Mouse (Mus musculus) natural killer cell, adult 2 months (primary cell): ENCODE measurements around the gene Manba.
"Not testable (repeated sequence)": the region's sequence is repeated elsewhere in the genome, so short reads cannot be mapped to it uniquely, and the experiment has no call there.

Source experiments
- DNase-seq, 2 experiments: peaks; one replicate each; pipeline ENCODE4 v3.0.0; 2022; ENCODE audit warnings: low spot score in 2 of 2

Gene Manba

GRCm38 (mm10) chr3:135485128-135485899 is at the start of gene Manba:
Gene Manba (plus strand): TSS chr3:135485611.
- DNase-seq = peak; percentile 55 to 63

GRCm38 (mm10) chr3:135436901-135437616 is 48.4 kb upstream of the Manba start:
- DNase-seq = no peak

DNA sequence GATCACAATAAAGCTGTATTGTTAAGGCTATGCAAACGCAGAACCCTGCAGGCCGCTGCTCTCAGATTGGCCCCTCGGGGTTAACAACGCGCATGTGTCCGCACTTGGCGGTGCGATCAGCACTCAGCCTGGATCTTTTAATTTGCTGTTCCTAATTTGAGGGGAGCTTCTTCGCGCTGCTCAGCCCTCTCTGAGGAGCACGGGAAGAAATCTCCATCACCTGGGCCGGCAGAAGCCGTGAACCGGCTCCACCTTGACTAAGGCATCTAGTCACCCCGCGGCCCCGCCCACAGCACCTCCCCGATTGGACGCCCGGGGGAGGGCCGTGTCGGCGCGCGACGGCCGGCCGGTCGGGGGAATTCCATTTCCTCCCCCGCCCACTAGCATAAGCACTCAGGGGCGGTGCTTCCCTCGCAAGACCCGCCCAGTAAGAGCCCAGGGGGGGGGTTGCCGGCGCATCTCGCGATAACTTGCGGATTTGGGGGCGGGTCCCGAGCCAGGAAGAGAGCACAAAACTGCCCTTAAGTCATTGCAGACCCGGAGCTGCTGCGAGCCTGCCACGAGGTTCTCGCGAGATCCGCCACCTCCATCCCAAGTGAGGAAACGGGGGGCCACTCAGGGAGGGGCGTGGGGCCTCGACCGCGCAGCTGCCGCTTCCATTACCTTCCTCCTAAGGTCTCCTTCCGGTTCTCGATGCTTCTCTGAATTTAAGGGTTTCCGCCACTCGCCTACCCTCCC is 47.5 kb upstream of the Manba start, which contains the start of gene Ube2d3:
Gene Ube2d3 (plus strand): TSS at position 392 of the 738 bp plus-strand sequence.
- peak; percentile 100 for DNase-seq

- DNase-seq = peak; percentile 96
Measured at GRCm38 (mm10) chr3:135438531-135438912, 46.9 kb upstream of the Manba start.

DNA sequence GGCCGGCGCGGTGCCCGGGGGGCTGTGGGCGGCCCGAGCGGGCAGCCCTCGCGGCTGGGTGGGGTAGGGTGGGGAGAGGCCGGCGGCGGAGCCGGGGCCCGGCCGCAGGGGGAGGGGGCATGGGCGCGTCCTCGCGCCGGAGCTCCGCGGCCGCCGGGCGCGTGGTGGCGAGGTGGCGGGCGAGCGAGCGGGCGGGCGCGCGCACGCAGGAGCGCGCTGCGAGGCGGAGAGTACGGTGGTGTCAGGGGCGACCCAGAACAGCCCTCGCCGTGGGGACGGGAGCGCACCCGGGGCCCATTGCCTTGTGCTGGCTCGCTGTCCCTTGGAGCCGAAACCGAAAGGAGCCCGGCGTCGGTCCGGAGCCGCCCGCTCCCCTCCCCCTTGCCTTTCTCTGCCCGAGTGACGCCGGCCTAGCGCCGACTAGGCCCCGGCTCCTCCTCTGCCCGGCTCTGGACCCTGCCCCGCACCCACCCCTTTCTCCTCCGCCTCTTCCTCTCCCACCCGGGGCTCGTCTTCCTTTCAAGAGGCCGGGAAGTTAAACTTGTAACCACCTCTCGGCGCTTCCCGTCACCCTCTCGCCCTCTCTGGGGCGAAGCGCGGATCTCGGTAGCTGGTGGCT is 46.4 kb upstream of the Manba start:
- peak; percentile 81 to 82 for DNase-seq

- DNase-seq = no peak
Measured at GRCm38 (mm10) chr3:135439651-135440050, 45.8 kb upstream of the Manba start.

DNA sequence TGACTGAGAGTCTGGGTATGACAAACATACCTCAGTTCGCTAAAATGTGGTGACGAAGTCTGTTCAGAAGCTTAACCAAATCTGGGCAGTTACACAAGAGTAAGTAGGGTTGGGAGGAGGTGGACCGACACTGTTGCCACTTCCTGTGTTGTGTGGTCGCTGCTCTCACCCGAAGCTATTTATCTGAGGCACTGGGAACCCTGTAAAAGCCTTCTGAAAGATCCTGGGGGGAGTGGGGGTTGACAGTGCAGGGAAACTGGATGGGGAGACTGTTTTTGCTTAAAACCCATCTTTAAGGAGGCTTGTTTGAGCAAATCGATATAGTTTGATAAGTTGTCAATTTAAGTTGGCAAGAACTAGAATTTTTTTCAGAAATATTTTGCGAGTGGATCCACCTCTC is 45.2 kb upstream of the Manba start:
- DNase-seq = peak; percentile 83 to 88

- no peak for DNase-seq
Measured at GRCm38 (mm10) chr3:135440621-135441020, 44.8 kb upstream of the Manba start.

DNA sequence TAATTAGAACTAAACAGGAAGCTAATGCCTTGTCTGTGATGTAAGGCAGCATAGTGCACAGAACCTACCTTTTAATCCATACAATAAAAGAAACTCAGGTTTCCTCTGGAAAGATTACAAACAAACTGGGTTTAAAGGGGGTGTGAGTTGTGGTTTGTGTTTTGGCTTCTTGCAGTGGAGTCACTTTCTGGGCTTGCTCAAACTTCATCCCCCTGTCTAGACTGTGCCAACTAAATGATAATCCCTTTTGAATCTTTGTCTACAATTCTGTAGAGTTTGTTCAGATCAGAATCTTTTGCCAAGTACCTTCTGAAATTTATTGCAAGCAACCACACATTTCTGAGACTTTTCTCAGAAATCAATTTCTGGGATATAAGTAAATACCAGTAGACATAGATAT is 40.5 kb upstream of the Manba start:
- no peak for DNase-seq

DNA sequence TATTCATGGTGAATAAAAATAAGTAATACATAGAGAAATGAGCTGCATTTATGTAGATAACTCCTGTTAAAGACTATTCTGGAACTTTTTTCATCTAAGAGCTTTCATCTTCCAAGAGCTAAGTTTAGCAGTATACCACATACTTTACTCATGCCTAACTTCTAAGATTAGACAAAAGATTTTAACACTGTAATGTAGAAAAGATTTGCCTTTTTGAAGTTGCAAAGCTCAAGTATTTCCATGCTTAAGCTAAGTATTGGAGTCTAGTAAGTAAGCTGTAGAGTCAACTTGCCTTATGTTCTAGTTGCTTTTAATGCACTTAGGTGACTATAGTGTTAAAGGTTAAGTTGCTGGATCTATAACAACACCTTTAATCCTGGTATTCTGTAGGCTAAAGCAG is 26.4 kb upstream of the Manba start:
- DNase-seq = no peak

GRCm38 (mm10) chr3:135468402-135468801 is 17.0 kb upstream of the Manba start:
- no peak for DNase-seq

DNA sequence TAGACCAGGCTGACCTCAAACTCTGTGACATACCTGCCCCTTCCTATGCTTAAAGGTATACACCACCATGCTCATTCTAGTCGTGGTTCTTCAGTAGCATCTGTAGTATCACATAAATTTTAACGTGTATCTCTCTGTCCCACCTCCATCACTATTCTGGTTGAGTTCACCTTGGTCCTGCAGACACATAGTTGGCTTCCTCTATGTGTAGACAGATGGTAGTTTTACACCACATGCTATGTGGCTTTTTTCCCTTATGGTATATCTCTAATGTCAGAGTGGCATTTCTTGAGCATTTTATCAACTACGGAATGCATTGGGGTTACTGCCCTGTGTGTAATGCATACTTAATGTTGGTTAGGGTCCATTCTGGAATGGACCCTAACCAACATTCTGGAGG is 16.3 kb upstream of the Manba start:
- no peak for DNase-seq

DNA sequence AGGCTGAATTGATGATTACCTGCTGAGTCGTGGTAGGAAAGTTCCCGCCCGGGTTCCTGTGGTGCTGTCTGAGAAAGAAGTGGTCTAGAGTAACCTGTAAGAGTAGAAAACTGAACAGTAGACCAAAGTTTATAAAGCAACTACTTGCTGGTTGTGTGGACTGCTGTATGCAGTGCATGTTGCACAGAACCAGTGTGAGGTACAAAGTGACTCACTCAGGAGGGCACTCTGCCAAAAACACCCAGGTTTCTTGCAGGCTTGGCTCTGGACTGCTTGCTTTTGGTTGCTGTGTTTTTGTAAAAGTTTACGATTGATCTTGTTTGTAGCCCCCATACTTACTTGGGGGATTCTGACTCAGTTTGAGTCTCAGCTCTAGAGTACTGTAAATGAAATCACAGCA is 15.4 kb upstream of the Manba start:
- no peak for DNase-seq

DNA sequence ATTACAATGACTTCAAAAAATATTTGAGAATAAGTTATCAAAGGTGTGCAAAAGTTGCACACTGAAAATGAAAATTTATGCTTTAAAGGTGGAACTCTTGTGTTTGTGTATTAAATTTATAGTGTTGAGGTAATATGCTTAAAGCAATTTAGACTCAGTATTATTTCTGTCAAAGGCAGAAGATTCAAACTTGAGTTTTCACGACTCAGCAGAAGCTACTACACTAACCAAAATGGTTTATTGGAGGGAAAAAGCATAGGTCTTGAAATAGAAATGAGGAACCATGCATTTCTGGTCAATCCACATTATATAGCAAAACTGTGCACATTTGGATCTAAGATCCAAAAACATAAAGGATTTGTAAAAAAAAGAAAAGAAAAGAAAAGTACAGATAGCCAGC is 14.6 kb upstream of the Manba start:
- no peak for DNase-seq

- DNase-seq = no peak
Measured at GRCm38 (mm10) chr3:135475025-135475424, 10.4 kb upstream of the Manba start.

GRCm38 (mm10) chr3:135476286-135476685 is 9.1 kb upstream of the Manba start:
- DNase-seq = no peak

GRCm38 (mm10) chr3:135476977-135477376 is 8.4 kb upstream of the Manba start:
- no peak for DNase-seq

DNA sequence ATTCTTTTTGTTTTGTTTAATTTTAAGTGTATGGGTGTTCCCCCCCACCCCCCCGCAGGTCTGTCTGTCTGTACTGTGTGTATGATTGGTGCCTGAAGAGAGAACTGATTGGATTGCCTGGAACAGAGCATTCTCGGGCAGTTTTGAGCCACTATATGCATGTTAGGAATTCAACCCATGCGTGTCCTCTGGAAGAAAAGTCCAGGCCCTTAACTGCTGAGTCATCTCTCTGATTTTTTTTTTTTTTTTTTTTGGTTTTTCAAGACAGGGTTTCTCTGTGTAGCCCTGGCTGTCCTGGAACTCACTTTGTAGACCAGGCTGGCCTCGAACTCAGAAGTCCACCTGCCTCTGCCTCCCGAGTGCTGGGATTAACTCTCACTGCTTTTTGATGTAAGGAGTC is 6.3 kb upstream of the Manba start:
- not testable (repeated sequence) for DNase-seq

DNA sequence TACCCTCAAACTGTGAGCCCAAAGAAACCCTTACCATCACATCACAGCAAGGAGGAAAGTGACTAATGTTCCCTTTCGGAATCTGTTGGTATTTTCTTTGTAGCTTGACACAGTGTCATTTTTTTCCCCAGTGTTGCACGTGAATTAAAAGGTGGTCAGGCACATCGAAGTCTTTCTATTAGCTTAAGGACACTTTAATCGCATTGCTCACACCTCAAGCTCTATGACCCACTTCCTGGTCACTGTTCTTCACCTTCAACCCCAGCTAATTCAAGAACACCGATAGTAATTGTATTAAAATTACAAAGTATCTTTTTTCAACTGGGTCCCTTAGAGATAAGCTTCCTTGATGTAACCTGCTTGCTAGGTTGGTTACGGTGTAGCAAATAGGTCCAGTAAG is 4.6 kb upstream of the Manba start:
- DNase-seq = no peak

DNA sequence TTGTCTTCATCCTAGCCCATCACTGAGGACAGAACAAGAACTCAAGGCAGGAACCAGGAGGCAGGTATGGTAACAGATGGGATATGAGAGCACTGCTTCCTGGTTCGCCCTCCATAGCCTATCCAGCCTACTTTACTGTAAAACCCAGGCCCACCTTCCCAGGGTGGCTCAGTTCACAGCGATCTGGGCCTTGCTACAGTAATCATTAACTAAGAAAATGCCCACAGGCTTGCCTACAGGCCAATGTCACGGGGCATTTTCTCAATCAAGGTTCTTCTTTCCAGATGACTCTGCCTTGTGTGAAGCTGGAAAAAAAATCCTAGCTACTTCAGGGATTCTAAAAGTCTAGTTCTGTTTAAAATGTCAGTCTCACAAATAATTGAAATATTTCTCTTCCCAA is 3.8 kb upstream of the Manba start:
- DNase-seq = no peak

DNA sequence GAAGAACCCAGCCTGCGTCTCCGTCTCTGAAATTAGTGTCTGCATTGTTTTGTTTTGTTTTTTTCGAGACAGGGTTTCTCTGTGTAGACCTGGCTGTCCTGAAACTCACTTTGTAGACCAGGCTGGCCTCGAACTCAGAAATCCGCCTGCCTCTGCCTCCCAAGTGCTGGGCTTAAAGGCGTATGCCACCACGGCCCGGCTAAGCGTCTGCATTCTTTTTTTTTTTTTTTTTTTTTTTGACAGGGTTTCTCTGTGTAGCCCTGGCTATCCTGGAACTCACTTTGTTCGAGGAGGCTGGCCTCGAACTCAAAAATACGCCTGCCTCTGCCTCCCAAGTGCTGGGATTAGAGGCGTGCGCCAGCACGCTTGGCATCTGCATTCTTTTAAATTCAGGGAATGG is 761 bp upstream of the Manba start:
- not testable (repeated sequence) for DNase-seq

DNA sequence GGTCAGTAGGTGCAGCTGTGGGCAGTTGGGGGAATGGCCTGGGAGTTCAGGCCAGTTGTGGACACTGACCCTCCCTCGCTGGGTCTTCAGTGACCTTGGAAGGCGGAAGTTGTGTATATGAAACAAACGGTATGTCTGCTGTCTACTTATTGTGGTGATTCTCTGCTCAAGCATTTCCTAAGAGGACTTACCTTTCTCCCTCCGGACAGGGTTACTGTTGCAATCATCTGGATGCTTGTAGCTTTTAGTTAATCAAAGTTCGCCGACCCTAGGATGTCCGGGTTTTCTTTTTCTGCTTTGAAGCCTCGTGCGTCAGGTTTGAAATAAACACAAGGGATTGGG is 460 bp downstream of the Manba start:
- DNase-seq = no peak
